Mouse (Mus musculus): Measurements from ENCODE around the gene Phc3. TPM values are rescaled to one million over a fixed set of nuclear protein-coding genes. Genes with fewer than 3 reads are reported as not detected.
A peak's percentile ranks its signal among the peaks of the same experiment; 100 is the strongest.
"Not testable (repeated sequence)": the region's sequence is repeated elsewhere in the genome, so short reads cannot be mapped to it uniquely, and the experiment has no call there.

Gene Phc3
- polyA plus RNA-seq, 1 experiment from 2014 or later: 29.3 TPM

GRCm38 (mm10) chr3:30860705-30861104 is 108.5 kb downstream of the Phc3 start:
- ChIA-PET CTCF (interaction anchor here (1.1 to 1.6 kb wide), 2 partner anchors 13 to 15 kb away, joined by 3 to 4 read pairs; no protein-coding TSS in a partner anchor), POLR2A (no interaction called here)
- TF ChIP-seq CTCF (IDR thresholded peaks at IDR 0.05): no peak
- no peak for ATAC-seq
- DNase-seq (ENCODE audit: low read depth, low spot score): no peak
- H3K27me3 ChIP-seq: no peaks in the 10 kb centered on the region
- in situ Hi-C loops (cut with MboI; ENCODE audit: low pct_unique_long_range_greater_than_20kb): no loop called here

- CTCF ChIA-PET: interaction anchor here (1.3 kb wide), 1 partner anchor 10 kb away, joined by 8 read pairs; no protein-coding TSS in a partner anchor
- H3K27me3 ChIP-seq; POLR2A ChIA-PET; in situ Hi-C loops (cut with MboI; ENCODE audit: low pct_unique_long_range_greater_than_20kb); DNase-seq (ENCODE audit: low read depth, low spot score); ATAC-seq: not testable (repeated sequence)
Measured at GRCm38 (mm10) chr3:30859599-30859998, 109.6 kb downstream of the Phc3 start.

GRCm38 (mm10) chr3:30855604-30856458 is 113.4 kb downstream of the Phc3 start, which contains the start of gene Gpr160:
TSS of gene Gpr160 (plus strand) at chr3:30855950.
- H3K27me3 ChIP-seq: no peaks in the 10 kb centered on the region
- POLR2A ChIA-PET: interaction anchor here (1.1 kb wide), 1 partner anchor 12 kb away, joined by 3 read pairs; no protein-coding TSS in a partner anchor
- peak; percentile 88 for TF ChIP-seq CTCF (IDR thresholded peaks at IDR 0.05)
- DNase-seq (ENCODE audit: low read depth, low spot score) (peak; percentile 31), ATAC-seq (peak; percentile 45)
- CTCF ChIA-PET: interaction anchor here (0.6 to 2.2 kb wide), 9 partner anchors 10 to 160 kb away, joined by 3 to 13 read pairs (median 4); no protein-coding TSS in a partner anchor
- in situ Hi-C loops (cut with MboI; ENCODE audit: low pct_unique_long_range_greater_than_20kb): no loop called here

- ChIA-PET CTCF (interaction anchor here (1.7 kb wide), 1 partner anchor 45 kb away, joined by 3 read pairs; no protein-coding TSS in a partner anchor), POLR2A (no interaction called here)
- in situ Hi-C loops (cut with MboI; ENCODE audit: low pct_unique_long_range_greater_than_20kb): no loop called here
Measured at GRCm38 (mm10) chr3:30853596-30853995, 115.6 kb downstream of the Phc3 start.

GRCm38 (mm10) chr3:30851422-30851821 is 117.8 kb downstream of the Phc3 start:
- in situ Hi-C loops (cut with MboI; ENCODE audit: low pct_unique_long_range_greater_than_20kb): no loop called here
- ATAC-seq: no peak
- H3K27me3 ChIP-seq: peaks cover 4% of the 10 kb centered on the region
- CTCF ChIA-PET: interaction anchor here (2.2 to 3.1 kb wide), 2 partner anchors 12 to 19 kb away, joined by 9 to 12 read pairs; no protein-coding TSS in a partner anchor
- no peak for TF ChIP-seq CTCF (IDR thresholded peaks at IDR 0.05)
- POLR2A ChIA-PET: interaction anchor here (0.6 to 0.7 kb wide), 2 partner anchors 221 to 1578 kb away, joined by 4 to 5 read pairs; no protein-coding TSS in a partner anchor
- DNase-seq (ENCODE audit: low read depth, low spot score): no peak

More at GRCm38 (mm10) chr3:30853596-30853995, 115.6 kb downstream of the Phc3 start:
- TF ChIP-seq CTCF (IDR thresholded peaks at IDR 0.05): no peak
- no peaks in the 10 kb centered on the region for H3K27me3 ChIP-seq
- ATAC-seq (no peak), DNase-seq (ENCODE audit: low read depth, low spot score) (no peak)

Other genes with a start within 250 kb of the Phc3 start
- gene Samd7, start 223.1 kb downstream of the Phc3 start, polyA plus RNA-seq (2021): not detected
- 149 TPM for gene Sec62, start 176.5 kb downstream of the Phc3 start, polyA plus RNA-seq (2021)
- gene Gpr160, start 113.5 kb downstream of the Phc3 start, polyA plus RNA-seq (2021): 0.41 TPM
- 150 TPM for gene Prkci, start 26.3 kb upstream of the Phc3 start, polyA plus RNA-seq (2021)
- 30.0 TPM for gene Skil, start 125.6 kb upstream of the Phc3 start, polyA plus RNA-seq (2021)
- not detected for gene Cldn11, start 180.5 kb upstream of the Phc3 start, polyA plus RNA-seq (2021)

Data from Patski (cell line).